Mouse (Mus musculus) adrenal gland, postnatal 4 days (tissue): ENCODE results near the gene Slc35f6. TPM values are rescaled to one million over a fixed set of nuclear protein-coding genes. Genes with fewer than 3 reads are reported as not detected.

ENCODE experiments used
- DNase-seq, 2 experiments: peaks; one replicate each; pipeline ENCODE4 v3.0.0; 2021 to 2022; ENCODE audit warnings: low spot score in 2 of 2, mixed read lengths in 2 of 2
- long read RNA-seq, 2 experiments: library from polyadenylated mRNA; stranded (forward); transcript quantifications; one replicate each; pipeline ENCODE4 v2.0.0; 2021
- total RNA-seq, 2 experiments: library from RNA; stranded (reverse); gene quantifications; 2 replicates each; pipeline ENCODE4 v1.2.3; 2021

The Slc35f6 gene
- 10 to 100 TPM; 33.5 to 33.7 TPM for total RNA-seq
- long read RNA-seq, experiment 1, transcript Slc35f6-201 (6 exons, 3,088 nt): major isoform, 18 of 30 reads
- long read RNA-seq, experiment 1, partial matches to known transcripts: 1 of 30 reads
- long read RNA-seq, experiment 1, other reads (novel, unspliced or antisense): 10 of 30 reads
- long read RNA-seq, experiment 2, transcript Slc35f6-201 (6 exons, 3,088 nt): major isoform, 29 of 41 reads
- long read RNA-seq, experiment 2, partial matches to known transcripts: 1 of 41 reads
- long read RNA-seq, experiment 2, other reads (novel, unspliced or antisense): 11 of 41 reads

DNA sequence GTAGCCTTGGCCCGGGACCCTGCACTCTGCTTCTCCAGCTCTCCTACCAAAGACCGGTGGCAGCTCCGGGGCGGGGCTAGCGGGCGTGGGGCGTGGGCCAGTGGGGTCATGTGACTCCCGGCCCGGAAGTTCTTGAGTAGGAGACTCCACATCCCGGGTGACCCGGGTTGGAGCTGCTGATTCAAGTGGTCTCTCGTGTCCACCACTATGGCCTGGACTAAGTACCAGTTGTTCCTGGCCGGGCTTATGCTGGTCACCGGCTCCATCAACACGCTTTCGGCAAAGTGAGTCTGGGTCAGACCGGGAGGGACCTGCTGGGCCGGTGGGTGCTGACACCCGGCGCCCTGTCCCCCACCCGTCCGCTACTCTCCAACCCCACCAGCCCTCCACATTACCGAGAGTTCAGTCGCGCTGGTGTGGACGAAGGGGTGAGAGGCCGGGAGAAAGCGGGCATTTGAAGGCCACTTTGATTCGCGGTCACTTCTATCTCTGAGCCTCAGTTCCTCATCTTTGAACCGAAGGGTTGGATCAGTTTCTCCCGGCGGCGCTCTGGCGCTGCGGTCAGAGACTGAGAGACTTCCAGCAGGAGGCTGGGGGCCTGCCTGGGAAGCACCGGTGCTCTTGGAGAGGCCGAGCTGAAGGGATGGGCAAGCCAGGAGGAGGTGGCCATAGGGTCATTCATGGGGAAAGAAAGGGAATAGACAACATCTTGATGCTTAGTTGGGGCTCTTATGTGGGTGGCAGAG is at the start of gene Slc35f6:
Slc35f6 (plus strand) TSS at position 119 of the 746 bp plus-strand sequence.
- DNase-seq: peak; percentile 88 to 91

DNA sequence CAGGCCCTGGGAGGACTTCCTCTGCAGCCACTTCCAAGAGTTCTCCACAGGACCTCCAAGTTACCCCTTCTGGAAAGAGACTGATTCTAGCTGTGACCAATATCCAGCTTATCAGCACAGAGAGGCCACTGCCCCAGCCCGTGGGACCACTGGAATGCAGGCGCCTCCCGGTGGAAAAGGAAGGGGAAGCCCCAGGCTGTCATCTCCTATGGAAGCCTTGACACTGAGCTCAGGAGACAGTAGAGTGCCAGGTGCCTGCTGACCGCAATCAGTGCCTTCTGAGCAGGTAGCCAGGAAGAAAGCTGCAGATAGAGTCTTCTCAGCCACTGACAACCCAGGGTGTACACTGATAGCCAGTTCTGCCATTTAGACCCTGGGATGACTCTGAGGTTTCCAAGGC is 46.3 kb upstream of the Slc35f6 start:
- DNase-seq: no peak

GRCm38 (mm10) chr5:30603255-30603654 is 44.5 kb upstream of the Slc35f6 start:
- no peak for DNase-seq

DNA sequence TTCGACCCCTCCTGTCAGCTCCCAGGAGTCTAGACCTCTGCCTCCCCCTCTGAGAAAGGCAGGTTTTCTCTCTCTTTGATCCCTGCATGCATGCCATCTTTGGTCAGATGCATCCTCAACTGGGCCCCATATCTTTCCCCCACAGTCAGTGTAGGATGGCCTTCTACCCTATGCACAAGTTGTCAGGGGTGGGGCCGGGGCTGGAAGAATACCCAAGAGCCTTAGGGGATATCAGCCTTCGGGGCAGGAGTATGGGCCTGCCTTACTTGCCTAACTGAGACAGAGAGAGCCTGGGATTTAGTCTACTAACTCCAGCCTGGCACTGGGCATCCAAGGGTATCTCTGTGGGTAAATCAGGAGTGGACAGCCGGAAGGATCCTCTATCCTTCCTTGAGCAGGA is 43.8 kb upstream of the Slc35f6 start:
- DNase-seq: no peak

- no peak for DNase-seq
These were observed 43.0 kb upstream of the Slc35f6 start for GRCm38 (mm10) chr5:30604769-30605188.

GRCm38 (mm10) chr5:30605649-30606048 is 42.1 kb upstream of the Slc35f6 start:
- DNase-seq: no peak

- no peak for DNase-seq
These were observed 41.2 kb upstream of the Slc35f6 start for GRCm38 (mm10) chr5:30606424-30607073.

DNA sequence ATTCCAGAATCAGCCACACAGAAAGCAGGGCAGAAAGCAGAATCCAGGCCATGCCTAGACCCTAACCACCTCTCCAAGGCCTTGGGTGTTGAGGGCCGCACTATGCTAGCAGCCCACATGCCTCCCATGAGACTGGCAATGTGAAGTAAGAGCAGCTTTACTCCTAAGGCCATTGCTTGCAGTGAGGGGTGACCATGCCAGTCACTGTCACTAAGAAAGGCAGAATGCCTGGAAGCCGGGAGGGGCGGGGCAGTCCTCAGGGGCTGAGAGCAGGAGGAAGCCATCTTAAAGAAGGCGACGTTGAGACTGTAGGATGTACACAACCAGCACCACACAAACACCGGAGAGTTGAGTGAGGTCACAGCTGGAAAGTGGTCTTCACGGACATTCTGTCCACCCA is 38.6 kb upstream of the Slc35f6 start:
- no peak for DNase-seq

- DNase-seq: no peak
These were observed 37.7 kb upstream of the Slc35f6 start for GRCm38 (mm10) chr5:30609918-30610645.

DNA sequence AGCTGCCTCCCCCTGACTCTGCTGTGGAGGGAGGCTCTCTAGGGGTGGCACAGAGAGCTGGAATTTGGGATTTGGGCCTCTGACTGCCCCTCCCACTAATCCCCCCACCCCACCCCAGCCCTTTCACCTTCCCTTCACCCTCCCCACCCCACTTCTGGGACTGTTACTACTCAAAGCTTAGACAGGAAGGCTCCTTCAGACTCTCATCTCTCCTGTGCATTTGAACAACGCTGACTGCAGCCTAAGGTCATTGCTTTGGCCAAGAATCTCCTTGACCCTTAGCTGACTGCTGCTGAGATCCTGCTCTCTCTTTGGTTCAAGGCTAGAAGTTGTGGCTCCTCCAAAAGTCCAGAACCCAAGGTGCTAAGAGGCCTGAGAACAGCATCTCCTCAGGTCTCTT is 36.6 kb upstream of the Slc35f6 start:
- DNase-seq: no peak

GRCm38 (mm10) chr5:30611689-30612088 is 36.0 kb upstream of the Slc35f6 start:
- no peak for DNase-seq

GRCm38 (mm10) chr5:30612575-30612974 is 35.2 kb upstream of the Slc35f6 start:
- DNase-seq: no peak

- no peak for DNase-seq
These were observed 34.5 kb upstream of the Slc35f6 start for GRCm38 (mm10) chr5:30613242-30613641.

DNA sequence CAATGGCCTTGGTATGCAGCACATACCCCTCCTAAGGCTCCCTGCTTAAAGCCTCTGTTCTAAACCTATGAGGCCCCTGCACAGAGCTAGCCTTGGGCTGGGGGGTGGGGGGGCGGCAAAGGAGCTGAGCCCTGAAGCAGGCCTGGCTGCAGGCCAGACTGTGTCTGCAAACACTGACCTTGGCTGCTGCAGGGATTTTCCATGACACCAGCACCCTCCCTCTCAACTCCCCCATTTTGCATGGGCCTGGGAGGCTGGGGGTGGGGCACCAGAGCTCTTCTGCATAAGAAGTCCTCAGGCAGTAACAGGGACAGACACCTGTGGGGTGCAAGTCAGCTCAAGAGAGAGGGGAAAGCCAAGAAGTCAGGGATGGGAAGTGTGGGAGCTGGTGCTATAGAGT is 33.5 kb upstream of the Slc35f6 start:
- DNase-seq: peak; percentile 63 to 68

DNA sequence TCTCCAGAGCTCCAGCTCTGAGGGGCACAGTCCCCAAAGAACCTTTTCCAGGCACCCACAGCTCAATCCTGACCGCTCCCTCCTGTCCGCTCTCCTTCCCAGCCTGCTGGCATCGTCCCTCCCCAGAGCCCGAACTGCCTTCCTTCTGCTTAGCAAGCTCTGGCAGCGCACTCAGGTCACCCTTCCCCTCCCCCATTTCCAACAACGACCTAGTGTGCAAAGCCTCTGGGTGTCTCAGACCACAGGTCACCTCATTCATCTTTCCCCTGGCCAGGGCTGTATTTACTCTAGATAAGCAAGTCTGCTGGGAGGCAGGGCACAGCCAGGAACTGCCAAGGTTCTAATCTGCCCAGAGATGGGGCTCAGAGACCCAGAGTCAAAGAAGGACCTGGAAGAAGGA is 32.3 kb upstream of the Slc35f6 start:
- DNase-seq: no peak

GRCm38 (mm10) chr5:30615819-30616218 is 31.9 kb upstream of the Slc35f6 start:
- DNase-seq: no peak

DNA sequence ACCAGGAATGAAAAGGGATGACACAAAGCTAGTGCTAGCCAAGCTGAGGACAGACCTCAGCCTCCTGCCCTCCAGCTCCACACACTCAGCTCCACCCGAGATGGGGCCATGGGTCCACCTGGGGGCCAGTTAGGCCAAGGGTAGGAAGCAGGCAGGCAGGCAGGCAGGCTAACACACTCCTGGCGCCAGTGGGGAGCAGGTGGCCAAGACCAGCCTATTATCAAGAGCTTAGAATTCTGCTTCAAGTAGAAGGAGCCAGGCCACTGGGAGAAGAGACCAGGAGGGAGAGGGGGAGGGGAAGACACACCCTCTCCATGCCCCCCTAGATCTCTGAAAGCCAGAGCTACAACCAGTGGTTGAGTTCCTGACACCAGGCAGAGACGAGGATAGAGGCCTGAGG is 31.1 kb upstream of the Slc35f6 start:
- no peak for DNase-seq

GRCm38 (mm10) chr5:30617357-30617756 is 30.4 kb upstream of the Slc35f6 start:
- no peak for DNase-seq

- DNase-seq: peak in 1 of 2 experiments; percentile 67
These were observed 29.9 kb upstream of the Slc35f6 start for GRCm38 (mm10) chr5:30617851-30618250.

GRCm38 (mm10) chr5:30618376-30619003 is 29.2 kb upstream of the Slc35f6 start:
- DNase-seq: no peak

GRCm38 (mm10) chr5:30619211-30619610 is 28.5 kb upstream of the Slc35f6 start:
- no peak for DNase-seq
